Mouse (Mus musculus): ENCODE results near the gene Qars.

Gene Qars

DNA sequence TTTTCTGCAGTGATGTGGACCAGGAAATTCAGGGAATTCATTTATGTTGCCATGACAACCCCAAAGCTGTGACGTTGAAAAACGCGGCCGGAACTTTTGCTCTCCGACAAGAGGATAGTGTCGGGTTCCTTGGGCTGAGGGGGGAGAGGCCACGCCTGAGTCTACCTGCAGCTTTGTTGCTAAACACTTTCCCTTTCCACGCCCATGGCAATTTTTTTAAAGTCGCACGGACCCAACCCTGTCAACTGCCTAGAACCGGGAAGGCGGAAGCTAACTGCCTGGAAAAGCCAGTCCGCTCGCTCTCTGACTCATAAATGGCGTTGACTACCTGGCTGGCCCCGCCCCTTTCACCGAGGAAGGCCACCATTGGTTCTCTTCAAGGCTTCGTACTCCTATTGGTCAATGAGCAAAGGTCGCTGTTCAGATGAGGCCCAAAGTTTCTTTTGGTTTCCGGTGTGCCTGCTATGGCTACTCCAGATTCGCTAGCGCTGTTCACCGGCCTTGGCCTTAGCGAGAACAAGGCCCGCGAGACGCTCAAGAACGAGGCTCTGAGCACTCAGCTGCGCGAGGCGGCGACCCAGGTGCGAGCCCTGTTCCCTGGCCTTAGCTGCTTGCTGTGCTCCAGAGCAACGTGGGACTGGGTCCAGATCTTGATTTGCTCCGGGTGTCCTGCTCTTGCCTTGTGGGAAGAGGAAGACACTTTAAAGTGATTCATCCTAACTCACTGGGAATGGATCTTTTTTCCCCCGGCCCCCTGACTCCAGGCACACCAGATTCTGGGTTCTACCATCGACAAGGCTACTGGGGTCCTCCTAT lies at the start of gene Qars:
Gene Qars, plus strand, starts transcription at position 88 of the 816 bp plus-strand sequence.
- DNase-seq (ENCODE audit: low spot score in 2 of 2): peak; percentile 88 to 89

DNA sequence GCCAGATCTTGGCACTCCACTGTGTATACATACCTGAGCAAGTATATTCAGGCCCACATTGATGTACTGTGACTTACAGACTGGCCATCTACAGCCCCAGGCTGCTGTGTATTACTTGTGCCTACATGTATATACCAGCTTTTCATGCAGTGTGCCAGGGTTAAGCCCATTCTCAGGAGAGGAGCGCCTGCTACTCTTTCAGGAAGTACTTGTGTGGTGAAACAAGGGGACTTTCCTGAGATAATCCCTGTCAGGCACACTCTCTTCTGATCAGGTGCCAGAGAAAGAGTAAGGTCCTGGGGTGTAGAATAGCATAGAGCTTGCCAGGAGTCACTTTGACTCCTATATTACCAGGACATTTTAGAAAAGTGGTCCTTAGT lies 47.6 kb upstream of the Qars start:
- no peak for DNase-seq (ENCODE audit: low spot score in 2 of 2)

DNA sequence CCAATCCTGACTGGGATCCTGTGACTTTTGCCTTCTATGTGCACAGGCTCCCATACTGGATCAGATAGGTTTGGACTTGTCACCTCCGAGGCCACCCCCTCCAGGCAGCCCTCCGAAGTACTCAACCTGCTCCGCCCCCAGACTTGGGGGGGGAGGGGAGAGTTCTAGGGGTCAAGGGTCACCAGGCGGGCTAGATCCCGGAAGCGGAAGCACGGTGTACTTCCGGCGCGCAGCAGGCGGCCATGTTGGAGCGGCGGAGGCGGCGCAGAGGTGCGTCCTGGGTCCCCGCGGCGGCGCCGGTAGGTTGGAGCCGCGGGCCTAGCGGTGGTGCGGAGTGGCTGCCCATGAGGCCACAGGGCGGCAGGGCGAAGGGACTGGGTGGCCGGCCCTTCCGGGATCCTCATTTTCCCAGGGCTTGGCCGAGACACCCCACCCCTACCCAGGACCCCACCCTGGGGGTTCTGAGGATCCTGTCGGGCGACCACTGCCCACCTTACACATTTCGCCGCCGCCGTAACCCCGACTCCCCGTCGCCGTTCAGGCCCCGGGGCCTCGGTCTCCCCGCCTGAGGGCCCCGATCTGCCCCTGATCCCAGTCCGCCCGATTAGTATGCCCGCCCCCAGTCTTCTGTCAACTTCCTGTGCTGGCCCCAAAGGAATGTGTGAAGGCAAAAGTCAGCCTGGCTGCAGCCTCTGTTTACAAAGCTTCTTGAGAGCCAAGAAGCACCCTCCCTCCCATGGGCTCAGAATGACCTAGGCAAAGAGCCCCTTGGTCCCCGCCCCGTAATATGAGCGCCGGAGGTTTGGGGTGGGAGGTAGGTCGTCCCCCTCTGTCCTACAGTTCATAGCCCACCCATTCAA lies 47.0 kb upstream of the Qars start, which contains the start of gene Ccdc71:
Gene Ccdc71, plus strand, starts transcription at position 209 of the 860 bp plus-strand sequence.
- peak; percentile 70 to 82 for DNase-seq (ENCODE audit: low spot score in 2 of 2)

- DNase-seq (ENCODE audit: low spot score in 2 of 2): no peak
Measured at GRCm38 (mm10) chr9:108461181-108461631, 46.3 kb upstream of the Qars start, which contains the start of gene Klhdc8b. Gene Klhdc8b, minus strand, starts transcription at chr9:108461581.

DNA sequence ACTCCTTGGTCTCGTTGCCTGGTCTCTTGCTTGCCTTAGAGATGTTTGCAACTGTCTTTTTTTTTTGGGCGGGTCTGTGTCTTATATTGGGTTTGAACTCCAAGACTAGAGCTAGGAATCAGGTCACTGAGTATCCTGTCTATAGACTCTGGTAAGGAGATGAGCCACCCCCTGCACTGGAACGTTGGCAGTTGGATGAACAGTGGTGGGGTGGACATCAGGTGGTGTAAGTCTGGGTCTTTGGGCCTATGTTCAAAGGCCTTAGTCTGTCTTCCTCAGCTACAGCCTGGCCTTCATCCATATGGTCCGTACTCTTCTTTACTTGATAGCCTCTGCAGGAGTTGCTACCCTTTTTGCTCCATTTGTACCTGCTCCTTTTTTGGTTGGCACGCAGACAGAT lies 45.8 kb upstream of the Qars start:
- no peak for DNase-seq (ENCODE audit: low spot score in 2 of 2)

DNA sequence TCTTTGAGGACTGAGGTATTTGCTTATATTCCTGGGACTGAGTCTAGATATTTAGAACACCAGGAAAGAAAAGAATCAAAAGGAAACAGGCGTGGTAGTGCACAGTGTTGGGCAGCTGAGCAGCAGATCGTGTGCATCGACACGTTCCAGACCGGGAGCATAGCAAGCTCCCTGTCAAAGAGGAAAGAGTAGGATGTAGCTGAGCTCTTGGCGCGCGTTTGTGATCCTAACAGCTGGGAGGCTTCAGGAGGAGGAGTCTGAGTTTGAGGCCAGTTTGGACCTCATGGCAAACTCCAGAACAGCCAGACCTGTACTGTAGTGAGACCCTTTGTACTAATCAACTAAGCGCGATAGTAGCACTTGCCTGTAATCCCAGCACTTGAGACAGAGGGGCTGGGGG lies 45.3 kb upstream of the Qars start:
- DNase-seq (ENCODE audit: low spot score in 2 of 2): no peak

GRCm38 (mm10) chr9:108463713-108464112 lies 43.8 kb upstream of the Qars start:
- DNase-seq (ENCODE audit: low spot score in 2 of 2): no peak

- no peak for DNase-seq (ENCODE audit: low spot score in 2 of 2)
Measured at GRCm38 (mm10) chr9:108466219-108466618, 41.3 kb upstream of the Qars start.

DNA sequence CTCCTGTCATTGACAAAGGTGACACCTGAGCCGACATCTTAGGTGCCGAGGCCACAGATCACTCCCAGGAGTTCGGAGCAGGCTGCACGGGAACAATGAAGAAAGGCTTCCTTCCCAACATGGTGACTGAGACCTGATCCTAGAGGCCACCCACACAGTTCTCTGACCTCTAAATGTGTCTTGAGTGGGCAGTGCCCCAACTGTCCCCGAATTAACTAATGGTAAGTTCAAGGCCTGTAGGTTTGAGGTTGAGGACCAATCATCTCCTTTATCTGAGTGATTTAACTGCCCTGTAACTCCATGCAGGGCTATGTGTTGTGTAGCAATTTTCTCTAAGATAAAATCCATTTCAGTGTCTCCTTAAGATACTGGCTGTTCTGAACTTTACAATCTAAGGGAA lies 38.1 kb upstream of the Qars start:
- DNase-seq (ENCODE audit: low spot score in 2 of 2): no peak

DNA sequence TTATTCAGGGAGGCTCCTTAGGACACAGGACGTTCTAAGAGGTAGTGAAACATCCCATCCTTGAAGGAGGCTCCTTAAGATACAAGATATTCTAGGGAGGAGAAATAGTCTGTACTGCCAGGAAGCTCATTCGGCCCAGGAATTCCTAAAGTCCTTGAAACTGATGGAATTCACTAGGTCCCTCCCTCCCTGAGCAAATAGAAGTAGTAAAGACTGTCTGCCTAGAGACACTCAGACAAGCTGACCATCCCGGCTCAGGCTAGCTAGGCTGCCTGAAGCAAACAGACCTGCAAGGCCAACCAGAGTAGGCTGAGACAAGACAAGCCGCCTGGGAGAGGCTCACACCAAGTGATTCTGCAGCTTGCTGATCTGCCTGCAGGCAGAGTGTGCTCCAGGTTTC lies 37.7 kb upstream of the Qars start:
- no peak for DNase-seq (ENCODE audit: low spot score in 2 of 2)

GRCm38 (mm10) chr9:108474528-108474927 lies 33.0 kb upstream of the Qars start:
- no peak for DNase-seq (ENCODE audit: low spot score in 2 of 2)

GRCm38 (mm10) chr9:108478638-108479156 lies 28.8 kb upstream of the Qars start:
- no peak for DNase-seq (ENCODE audit: low spot score in 2 of 2)

- DNase-seq (ENCODE audit: low spot score in 2 of 2): no peak
Measured at GRCm38 (mm10) chr9:108479241-108479640, 28.3 kb upstream of the Qars start.

GRCm38 (mm10) chr9:108479721-108480351 lies 27.7 kb upstream of the Qars start, which contains the start of gene Lamb2:
Gene Lamb2, plus strand, starts transcription at chr9:108479736.
- DNase-seq (ENCODE audit: low spot score in 2 of 2): no peak

DNA sequence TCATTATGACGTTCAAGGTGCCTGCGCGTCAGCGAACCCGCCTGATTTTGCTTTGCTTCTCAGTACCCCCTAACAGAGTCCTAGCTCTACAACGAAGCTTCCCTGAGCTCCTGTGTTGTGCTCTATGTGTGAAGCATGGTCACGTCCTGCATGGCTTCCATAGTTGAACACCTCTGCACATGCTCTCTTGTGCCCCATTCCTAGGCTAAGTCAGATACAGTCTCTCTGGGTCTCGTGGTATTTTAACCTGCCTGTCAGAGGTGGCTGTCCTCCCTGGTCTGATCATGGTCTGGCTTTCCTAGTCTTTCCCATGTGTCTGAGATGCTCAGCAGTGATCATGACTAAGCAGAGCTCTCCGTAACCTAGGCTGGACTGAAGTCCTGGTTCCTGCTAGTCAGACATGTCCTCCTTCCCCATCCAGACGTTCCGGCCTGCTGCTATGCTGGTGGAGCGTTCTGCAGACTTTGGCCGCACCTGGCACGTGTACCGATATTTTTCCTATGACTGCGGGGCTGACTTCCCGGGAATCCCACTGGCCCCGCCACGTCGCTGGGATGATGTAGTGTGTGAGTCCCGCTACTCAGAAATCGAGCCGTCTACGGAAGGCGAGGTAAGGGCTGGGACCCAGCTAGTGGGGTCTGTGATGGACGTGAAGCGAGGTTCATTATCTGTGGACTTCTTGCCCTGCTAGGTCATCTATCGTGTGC lies 26.5 kb upstream of the Qars start:
- no peak for DNase-seq (ENCODE audit: low spot score in 2 of 2)

DNA sequence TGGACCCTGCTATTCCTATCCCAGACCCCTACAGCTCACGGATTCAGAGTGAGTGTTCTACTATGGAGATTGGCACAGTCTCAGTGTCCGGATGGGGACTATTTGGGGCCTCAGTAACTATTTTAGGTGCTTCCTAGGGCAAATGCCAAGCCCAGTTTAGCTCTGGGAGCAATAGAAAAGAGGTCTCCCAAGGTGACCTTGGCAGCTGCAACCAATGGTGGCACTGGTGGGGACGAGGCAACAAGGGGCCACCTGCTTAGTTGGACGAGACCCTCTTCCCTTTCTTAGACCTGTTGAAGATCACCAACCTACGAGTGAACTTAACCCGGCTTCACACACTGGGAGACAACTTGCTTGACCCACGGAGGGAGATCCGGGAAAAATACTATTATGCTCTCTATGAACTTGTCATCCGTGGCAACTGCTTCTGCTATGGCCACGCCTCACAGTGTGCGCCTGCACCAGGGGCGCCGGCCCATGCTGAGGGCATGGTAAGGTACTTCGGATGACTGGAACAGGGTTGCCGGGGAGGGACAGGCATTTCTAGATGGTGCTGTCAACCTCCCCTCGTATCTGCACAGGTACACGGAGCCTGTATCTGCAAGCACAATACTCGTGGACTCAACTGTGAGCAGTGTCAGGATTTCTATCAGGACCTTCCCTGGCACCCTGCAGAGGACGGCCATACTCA lies 25.8 kb upstream of the Qars start:
- DNase-seq (ENCODE audit: low spot score in 2 of 2): no peak

GRCm38 (mm10) chr9:108483051-108483790 lies 24.3 kb upstream of the Qars start:
- DNase-seq (ENCODE audit: low spot score in 2 of 2): no peak

DNA sequence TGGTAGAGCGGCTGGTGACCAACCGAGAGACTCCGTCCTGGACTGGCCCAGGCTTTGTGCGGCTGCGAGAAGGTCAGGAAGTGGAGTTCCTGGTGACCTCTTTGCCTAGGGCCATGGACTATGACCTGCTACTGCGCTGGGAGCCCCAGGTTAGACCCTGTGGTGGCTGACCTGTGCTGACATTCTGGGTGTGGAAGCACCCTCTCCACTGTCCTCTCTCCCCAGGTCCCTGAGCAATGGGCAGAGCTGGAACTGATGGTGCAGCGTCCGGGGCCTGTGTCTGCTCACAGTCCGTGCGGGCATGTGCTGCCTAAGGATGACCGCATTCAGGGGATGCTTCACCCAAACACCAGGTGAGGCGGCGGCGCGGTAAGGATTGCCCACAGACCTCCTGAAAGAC lies 23.5 kb upstream of the Qars start:
- no peak for DNase-seq (ENCODE audit: low spot score in 2 of 2)

- no peak for DNase-seq (ENCODE audit: low spot score in 2 of 2)
Measured at GRCm38 (mm10) chr9:108485301-108485875, 22.1 kb upstream of the Qars start.
